Mouse (Mus musculus) left cerebral cortex, postnatal 14 days (tissue): ENCODE measurements around the gene Rph3a. TPM values are rescaled to one million over a fixed set of nuclear protein-coding genes. Genes with fewer than 3 reads are reported as not detected.

ENCODE experiments used
- DNase-seq, 2 experiments: peaks; one replicate each; pipeline ENCODE4 v3.0.0; 2021 to 2022; ENCODE audit warnings: low spot score in 2 of 2, mixed read lengths in 1 of 2
- intact Hi-C: fragments of 180-260 bp; cut with DNase I; formaldehyde crosslinking; loops from one replicate; pipeline ENCODE4 v1.15.1; 2025
- long read RNA-seq, 2 experiments: library from polyadenylated mRNA; stranded (forward); transcript quantifications; one replicate each; pipeline ENCODE4 v2.0.0; 2021
- total RNA-seq, 2 experiments: library from RNA; stranded (reverse); gene quantifications; 2 replicates each; pipeline ENCODE4 v1.2.3; 2021

The Rph3a gene
- total RNA-seq, result 100 to 1,000 TPM; 252 to 253 TPM
- long read RNA-seq, experiment 1, partial matches to known transcripts, result 42 of 167 reads
- long read RNA-seq, experiment 1, other reads (novel, unspliced or antisense), result 125 of 167 reads
- long read RNA-seq, experiment 2, partial matches to known transcripts, result 39 of 177 reads
- long read RNA-seq, experiment 2, other reads (novel, unspliced or antisense), result 138 of 177 reads

DNA sequence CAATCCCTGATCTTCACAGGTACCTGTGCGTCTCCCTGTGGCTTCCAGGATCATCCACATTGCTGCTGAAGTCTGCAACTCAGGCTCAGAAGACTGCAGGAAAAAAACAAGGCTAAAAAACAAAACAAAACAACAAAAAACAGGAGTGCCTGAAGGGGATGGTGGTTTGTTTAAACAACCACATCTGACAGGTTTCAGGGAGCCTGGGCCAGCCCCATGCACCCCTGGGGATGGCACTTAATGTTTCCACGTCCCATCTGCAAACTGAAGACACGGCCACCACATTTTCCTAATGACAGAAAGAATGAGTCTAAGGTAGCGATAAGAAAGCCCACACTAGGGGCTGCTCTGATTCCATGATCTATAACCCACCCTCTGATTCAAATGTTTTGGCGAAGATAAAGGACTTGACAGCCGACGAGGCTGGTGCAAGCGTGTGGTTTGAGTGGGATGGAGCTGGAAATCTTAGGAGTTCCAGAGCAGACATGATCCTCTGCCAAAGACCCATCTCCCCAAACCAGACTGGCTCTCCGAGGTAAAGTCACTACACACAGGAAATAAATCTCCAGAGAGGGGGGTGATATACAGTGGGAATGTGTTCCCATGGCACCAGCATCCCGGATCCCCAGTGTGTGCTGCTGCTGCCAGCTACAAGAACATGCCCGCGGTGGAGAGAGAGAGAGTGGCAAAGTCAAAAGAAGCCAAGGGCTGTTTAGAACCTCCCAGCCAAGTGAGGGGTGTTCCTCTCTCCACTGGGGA lies at the start of gene Rph3a:
Rph3a (minus strand) TSS at position 282 of the 759 bp plus-strand sequence.
- DNase-seq, result peak; percentile 47 to 75
- intact Hi-C loops, result loop anchor here (5.0 kb wide), 1 partner anchor 107 kb away; no protein-coding TSS in a partner anchor

DNA sequence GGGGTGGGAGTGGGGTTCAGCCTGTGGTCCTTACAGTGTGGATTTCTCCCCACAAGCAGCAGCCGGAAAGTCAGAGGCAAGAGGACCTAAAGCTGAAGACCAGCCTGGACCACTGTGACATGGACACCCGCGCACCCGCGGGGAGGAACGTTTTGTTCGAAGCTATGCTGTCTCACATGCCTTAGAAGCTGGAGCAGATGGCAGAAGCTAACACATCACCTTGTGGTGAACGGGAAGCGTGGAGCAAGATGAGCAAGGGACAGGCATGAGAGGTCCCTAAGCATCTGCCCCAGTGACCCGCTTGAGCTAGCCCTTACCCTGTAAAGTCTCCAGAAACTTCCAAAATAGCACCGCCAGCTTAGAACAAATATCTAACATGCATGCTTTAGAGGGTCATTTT lies 48.4 kb upstream of the Rph3a start:
- intact Hi-C loops, result no loop called here
- no peak for DNase-seq

DNA sequence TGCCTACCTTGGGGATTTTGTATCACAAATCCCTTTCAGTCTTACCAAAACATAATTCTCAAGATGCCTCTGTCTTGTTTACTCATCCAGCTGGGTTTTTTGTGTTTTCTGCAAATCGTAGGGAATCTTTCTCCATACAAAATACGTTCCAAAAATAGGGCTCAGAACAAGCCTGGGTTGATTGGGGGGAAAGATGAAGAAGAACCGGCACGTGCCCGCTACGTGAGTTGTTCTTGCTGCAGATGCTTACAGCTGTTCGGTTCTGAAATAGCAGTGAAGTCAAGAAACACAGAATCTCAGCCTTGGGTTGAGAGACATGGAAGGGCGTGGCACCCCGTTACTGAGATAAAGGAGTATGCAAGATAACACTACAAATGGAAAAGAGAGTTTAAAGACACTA lies 44.0 kb upstream of the Rph3a start:
- no peak for DNase-seq
- intact Hi-C loops, result no loop called here

DNA sequence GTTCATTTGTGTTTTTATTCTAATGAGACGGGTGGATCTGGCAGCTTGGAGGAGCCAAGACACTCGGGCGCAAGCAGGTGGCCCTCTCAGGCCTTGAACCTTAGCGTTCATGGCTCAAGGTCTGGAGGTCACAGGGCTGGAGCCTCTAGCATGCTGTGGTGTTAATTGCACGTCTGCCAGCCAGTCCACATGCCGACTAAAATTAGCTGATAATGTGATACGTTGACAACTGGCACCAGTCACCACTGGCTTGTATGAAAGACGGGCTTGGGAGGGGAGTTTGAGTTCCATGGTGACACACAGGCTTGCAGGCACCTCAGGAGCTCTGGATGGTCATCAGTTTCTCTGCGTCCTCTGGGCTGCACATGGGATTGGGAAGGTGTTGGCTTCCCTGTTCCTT lies 31.9 kb upstream of the Rph3a start:
- intact Hi-C loops, result no loop called here
- DNase-seq, result no peak

DNA sequence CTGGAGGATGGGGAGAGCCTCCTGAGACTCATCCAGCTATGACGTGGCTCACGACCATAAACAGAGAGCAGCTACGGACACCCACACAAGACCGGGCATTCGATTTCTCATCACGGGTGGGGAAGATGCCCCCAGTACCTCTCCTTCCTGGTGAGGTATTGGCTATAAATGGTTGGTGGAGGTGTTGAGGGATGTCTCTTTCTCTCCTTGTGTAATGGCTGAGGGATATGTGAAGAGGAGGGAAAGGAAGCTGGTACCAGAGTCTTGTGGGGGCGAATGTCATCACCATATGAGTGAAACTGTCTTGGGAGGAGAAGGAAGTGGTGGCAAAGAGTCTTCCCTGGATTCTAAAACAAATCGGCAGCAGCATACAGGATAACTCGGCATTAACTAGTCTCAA lies 29.6 kb upstream of the Rph3a start:
- no peak for DNase-seq
- intact Hi-C loops, result no loop called here

DNA sequence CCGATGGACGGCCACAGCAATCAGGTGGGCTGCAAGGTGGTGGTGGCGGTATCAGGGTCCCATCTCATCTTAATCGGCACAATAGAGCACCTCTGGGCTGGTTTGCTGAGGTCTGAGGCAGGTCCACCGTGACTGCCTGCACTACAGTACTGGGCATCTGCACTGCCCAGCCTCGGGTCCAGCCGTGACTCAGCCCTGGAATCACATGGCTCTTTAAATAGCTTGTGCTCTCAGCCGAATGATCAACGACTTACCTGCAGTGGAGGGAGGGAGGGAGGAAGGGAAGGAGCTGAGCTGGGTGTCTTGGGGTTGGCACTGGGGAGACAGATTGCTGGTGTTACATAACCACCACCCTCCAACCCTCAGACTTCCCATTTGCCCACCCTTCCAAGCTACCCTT lies 20.3 kb upstream of the Rph3a start:
- no peak for DNase-seq
- intact Hi-C loops, result no loop called here

DNA sequence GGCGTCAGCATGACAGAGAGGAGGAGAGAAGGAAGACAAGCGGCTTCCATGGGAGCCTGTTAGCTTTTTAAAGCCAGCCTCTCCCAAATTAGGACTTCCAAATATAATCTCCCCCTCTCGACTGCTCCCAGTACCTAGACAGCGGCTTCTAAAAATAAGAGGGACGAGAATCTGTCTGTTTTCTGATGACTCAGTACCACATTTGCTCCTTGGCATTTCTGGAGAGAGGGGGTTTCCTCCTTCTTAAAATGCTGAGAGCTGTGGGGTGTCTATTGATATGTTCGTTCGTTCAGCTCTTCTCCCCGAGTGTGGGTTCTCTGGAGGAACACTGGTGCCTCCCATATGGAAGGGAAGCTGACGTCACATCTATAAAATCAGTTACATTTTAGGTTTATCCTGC lies 9.6 kb upstream of the Rph3a start:
- DNase-seq, result peak; percentile 56 to 68
- intact Hi-C loops, result no loop called here

DNA sequence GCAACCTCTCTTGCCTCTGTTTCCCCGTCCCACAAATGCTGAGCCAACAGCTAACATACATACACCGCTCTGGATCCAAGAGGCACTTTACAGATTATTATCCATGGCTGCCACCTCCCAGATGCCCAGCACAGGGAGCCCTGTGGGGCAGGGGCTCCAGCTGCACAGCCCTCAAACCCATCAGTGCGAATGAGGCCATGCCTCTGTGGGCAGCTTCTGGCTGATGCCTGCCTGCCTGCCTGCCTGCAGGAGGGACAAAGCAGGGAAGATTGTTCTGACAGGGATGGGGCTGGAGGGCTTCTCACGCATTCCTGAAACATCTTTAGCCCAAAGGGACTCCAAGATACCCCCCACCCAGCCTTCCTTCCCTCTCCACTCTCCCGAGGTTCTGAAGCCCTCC lies 7.8 kb upstream of the Rph3a start:
- no peak for DNase-seq
- intact Hi-C loops, result no loop called here

DNA sequence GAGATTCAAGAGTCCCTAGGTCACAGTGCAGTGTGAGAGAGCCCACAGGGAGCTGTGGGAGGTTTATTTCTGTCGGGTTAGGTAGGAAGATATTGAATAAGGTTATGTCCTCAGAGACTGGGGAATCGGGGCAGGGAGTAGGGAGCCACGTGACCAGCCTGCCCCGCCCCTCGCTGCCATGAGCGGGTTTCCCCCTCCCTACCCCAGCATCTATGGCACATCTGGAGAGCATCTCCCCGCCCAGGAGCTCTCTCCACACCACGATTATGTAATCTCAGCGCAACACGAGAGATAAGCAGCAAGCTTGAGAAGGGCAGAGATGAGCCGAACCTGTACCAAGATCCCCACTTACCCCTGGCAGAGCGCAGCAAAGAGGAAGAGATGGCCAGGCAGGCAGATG lies 6.5 kb upstream of the Rph3a start:
- peak in 1 of 2 experiments; percentile 42 for DNase-seq
- intact Hi-C loops, result no loop called here

DNA sequence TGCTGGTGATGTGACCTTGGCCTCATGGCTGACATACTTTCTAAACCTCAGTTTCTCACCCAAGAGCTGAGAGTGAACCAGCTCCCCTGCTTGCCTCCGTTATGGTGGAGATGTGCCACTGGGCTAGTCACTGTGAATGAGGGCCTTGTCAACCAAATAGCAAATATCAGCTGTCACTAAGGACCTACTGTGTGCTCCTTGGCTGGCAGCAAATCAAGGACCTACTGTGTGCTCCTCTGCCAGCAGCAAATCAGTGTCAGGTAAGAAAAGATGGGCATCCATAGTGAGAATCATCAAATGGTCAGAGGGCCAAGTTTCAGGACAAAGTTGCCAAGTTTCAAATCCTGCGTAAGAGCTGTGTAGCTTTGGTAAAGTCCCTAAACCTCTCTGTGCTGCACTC lies 4.6 kb upstream of the Rph3a start:
- intact Hi-C loops, result no loop called here
- no peak for DNase-seq

DNA sequence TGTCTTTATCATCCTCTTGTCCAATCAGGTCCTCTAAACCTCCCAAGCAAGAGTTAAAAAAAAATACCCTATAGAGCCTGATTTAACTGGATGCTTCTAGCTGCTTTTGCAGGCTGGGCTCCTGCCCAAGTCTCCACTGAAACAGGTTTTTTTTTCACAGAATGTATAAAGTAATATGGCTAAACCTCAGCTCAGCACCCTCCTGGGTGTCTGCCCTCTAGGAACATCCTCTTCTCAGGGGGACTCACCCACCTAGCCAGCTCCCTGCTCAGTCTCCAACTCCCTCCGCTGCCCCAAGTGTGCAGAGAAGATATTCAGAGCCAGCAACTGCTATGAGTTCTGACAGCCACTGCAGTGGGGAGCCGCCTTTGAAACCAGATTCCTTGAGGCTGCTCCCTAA lies 2.1 kb upstream of the Rph3a start:
- no peak for DNase-seq
- intact Hi-C loops, result no loop called here

DNA sequence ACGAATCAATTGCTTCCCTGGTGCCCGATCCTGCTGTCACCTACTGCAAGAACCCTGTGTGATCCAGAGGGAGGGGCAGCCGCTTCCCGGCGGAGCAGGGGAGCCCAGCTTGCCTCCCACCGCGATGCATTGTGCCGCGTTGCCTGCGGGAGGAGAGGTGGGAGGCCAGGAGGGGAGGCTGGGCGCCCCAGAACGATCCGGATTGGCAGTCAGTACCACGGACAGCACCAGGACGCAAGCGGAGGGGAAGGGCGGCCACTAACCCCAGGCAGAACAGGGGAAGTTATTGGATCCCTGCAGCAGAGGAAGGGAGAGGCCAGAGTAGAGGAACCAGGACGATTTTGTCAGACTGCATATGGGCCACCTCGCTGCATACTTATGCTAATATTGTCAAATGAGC lies 486 bp downstream of the Rph3a start:
- intact Hi-C loops, result loop anchor here (5.0 kb wide), 1 partner anchor 108 kb away; no protein-coding TSS in a partner anchor
- DNase-seq, result peak; percentile 61 to 68

DNA sequence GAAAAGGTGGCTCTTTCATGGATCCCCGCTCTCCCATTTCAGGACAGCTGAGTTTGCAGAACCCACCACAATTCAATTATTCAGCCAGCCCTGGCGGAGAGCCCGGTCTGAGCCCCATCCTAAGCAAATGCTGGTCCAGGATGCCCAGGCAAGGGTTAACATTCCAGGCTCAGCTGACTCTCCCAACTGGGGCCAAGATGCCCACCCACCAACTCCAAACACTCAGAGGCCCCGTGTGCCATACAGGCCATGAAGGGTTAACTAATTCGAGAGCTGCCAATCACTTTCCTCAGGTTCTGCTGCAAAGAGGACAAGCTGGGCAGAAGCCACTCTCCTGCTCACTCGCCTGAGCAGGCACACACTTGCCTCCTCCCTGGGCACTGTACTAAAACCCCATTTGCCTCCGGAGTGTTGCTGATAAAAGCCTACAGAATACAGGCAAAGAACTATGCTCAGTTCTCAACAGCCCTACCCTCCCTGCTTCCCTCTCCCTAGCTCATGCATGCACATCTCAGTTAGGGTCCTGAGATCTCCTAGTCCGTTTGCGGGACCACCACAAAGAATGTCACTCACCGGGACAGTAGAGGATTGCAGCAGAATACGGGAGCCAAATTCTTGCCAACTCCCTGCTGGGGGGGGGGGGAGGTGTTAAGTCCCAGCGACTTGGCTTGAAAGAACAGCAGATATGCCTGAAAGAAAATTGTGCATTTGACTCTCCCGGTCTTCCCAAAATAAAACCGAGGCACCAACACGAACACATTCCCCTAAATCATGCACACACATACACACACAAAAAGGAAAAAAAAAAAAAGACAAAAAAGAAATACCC lies 1.3 kb downstream of the Rph3a start:
- intact Hi-C loops, result loop anchor here (5.0 kb wide), 1 partner anchor 109 kb away; no protein-coding TSS in a partner anchor
- DNase-seq, result peak in 1 of 2 experiments; percentile 51

DNA sequence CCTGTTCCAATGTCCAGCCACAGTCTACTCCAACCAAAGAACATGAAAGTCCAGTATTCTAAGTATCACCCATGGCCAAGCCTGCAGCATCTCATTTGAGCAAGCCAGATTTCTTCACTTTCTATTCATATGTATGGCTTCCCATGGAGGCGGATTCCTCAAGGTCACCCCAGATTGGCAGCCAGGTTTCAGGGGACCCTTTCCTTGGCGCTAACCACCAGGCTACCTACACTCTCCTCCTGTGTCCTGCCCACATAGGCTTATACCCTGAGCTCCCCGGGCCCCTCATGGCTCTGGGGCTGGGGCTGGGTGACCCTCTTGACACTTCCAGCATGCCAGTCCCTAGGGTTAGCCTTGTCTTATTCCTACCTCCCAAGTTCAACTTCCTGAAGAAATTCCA lies 2.3 kb downstream of the Rph3a start:
- intact Hi-C loops, result loop anchor here (5.0 kb wide), 1 partner anchor 110 kb away; no protein-coding TSS in a partner anchor
- no peak for DNase-seq

DNA sequence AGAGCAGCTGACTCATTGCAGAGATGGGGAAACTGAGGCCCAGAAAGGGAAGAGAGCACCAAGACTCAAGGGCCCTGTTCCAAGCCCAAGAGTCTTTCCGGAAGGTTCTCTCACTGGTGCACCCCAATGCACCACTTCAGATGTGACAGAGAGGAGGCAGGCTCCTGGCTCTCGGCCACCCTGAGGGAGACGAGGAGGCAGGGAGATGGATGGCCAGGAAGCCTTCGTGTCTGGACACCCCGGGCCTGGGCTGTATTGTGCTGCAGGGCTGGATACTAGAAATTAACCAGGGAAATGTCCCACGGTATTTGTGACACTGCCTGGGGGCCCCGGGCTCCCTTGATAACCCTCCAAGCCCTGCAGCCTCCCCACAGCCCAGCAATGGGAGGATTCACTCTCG lies 2.8 kb downstream of the Rph3a start:
- no peak for DNase-seq
- intact Hi-C loops, result loop anchor here (5.0 kb wide), 1 partner anchor 110 kb away; no protein-coding TSS in a partner anchor

DNA sequence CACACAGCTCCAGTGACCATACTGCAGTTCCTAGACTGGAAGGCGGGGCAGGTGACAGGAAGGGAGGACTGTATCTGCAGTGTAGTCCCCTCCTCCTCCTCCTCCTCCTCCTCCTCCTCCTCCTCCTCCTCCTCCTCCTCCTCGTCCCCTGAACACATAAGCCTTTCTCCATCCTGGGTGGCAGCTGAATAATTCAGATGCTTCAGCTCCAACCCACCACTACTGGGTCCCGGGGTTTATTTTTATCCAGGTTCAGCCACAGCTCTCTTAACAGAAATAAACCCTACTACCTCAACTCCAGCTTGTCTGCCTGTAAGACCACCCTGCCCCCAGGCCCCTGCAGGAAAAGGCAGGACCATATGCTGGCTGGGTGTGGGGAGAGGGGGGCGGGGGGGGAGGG lies 3.7 kb downstream of the Rph3a start:
- no peak for DNase-seq
- intact Hi-C loops, result loop anchor here (5.0 kb wide), 1 partner anchor 111 kb away; no protein-coding TSS in a partner anchor

DNA sequence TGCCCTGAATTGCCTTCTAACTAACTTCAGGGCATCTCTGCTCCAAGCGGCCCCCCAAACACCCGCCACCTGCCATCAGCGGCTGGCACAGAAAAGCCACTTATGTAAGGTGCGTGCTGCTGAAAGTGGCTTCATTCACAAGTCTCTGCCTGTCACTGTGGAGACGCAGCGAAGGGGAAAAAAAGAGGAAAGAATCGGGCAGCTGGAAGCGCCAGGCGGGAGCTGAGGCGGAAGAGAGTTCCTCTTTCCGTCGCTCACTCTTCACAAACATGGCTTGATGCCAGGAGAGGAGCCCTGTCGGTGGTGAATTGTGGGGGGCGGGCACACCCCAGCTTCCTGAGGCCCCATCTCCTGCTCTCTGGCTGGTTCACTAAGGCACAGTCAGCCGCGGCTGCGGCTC lies 6.1 kb downstream of the Rph3a start:
- intact Hi-C loops, result no loop called here
- DNase-seq, result peak; percentile 58 to 64

DNA sequence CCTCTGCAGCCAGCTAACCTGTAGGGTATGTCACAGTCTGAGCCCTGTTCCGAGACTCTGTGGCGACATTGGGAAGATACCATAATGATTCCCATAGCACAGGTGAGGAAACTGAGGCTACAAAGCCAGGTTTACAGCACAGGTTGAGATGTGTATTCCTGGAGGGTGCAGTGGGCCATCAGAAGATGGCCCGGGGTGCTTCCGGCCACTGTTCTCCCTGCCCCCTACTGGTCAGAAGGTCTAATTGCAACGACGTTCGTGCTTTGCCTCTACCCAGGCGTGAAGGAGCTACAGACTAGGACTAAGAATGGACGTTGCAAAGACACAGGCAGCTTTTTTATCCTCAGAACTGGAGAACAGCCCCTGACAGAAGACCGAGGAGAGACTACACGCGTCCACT lies 10.3 kb downstream of the Rph3a start:
- DNase-seq, result no peak
- intact Hi-C loops, result no loop called here

DNA sequence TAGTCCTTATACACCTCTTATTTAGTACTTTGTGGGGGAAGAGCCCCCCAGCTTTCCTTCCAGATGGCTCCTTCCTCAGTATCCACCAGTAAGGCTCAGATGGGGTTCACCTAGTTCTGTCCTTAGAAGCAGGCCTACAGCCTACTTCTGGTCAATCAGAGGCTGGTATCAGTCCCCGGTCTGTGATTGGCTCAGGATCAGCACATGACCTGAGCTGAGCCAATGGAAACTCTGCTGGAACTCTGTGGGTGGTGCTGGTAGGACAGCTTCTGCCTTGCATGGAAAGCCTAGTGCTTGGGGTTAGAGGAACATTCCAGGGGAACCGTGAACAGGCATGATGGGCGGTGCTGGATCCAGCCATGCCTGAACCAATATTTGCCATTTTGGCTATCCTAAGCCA lies 21.5 kb downstream of the Rph3a start:
- intact Hi-C loops, result no loop called here
- DNase-seq, result no peak

DNA sequence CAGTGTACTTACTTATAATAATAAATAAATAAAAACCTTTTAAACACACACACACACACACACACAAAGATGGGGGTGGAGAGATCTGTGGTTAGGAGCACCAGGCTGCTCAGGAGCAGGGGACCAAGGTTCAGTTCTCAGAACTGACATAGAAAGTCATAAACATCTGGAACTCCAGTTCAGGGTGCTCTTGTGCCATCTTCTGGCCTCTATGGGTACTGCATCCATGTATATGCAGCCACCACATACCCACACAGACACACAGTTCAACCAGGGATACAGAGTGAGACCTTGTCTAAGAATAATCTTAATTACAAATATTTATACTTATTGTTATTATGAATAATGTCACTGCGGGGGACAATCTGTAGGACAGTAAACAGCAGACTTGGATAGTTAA lies 26.9 kb downstream of the Rph3a start:
- intact Hi-C loops, result no loop called here
- DNase-seq, result no peak
